Mouse (Mus musculus): ENCODE results near the gene Fam160a1. TPM values are rescaled to one million over a fixed set of nuclear protein-coding genes. Genes with fewer than 3 reads are reported as not detected.

Gene Fam160a1
- polyA plus RNA-seq, 1 experiment from 2014 or later = 7.5 TPM

DNA sequence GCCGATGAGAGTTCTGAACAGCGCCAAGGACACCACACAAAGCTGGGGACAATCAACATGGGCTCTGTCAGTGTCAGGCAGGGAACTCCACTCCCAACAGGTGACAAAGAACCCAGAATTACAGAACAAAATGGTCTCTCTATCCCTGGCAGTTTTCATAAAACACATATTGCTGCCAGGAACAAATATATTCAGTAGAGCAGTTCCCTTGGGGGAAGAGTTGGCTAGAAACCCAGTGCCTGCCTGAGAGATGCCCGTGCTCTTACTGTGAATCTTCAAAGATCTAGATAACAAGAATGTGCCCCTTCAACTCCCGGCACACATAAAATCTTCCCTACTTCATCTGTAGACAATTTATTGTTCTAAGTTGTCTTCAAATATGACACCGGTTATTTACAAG lies 133.5 kb downstream of the Fam160a1 start:
- WGBS = 82% methylated on average over 5 of the region's 5 CpGs
- no peaks in the 10 kb centered on the region for H3K27me3 ChIP-seq (ENCODE audit: control insufficient read depth, insufficient read depth, low read length)
- H3K9me3 ChIP-seq (replicated peaks; ENCODE audit: control insufficient read depth, low read length) = no peaks in the 10 kb centered on the region
- no peak overlapping the region for H3K9ac ChIP-seq (ENCODE audit: low read length)
- no peak overlapping the region for H3K4me3 ChIP-seq (replicated peaks; ENCODE audit: low read length)
- H3K4me2 ChIP-seq (ENCODE audit: low read depth, low read length) = no peak overlapping the region
- no peaks in the 10 kb centered on the region for H3K4me1 ChIP-seq (ENCODE audit: control insufficient read depth, insufficient read depth, low read length)
- no peak overlapping the region for H3K27ac ChIP-seq (ENCODE audit: low read length)
- H3K36me3 ChIP-seq (ENCODE audit: control insufficient read depth, insufficient read depth, low read length) = no peaks in the 10 kb centered on the region
- no peak for ATAC-seq (ENCODE audit: insufficient read depth, low FRiP score)

DNA sequence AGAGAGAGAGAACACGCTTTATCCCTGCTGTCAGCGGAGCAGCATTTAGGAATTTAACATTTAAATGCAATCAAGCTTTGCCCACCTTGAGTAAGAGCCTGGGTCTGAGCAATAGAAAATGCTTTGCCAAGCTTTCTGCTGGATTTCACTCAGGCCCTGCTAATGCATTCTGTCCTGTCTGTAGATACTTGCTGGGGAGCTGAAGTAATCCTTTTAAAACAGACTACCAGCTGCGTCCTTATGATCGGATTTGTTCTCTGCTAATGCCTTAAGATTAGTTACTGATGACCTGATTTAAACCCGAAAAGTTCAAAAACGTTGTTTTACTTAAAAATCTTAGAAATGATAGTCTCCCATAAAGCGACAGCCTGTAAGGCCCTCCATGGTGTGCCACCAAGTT lies 136.0 kb downstream of the Fam160a1 start:
- H3K4me1 ChIP-seq (ENCODE audit: control insufficient read depth, insufficient read depth, low read length) = no peaks in the 10 kb centered on the region
- H3K9ac ChIP-seq (ENCODE audit: low read length) = no peak overlapping the region
- H3K36me3 ChIP-seq (ENCODE audit: control insufficient read depth, insufficient read depth, low read length) = no peaks in the 10 kb centered on the region
- WGBS = 72% methylated on average over 7 of the region's 7 CpGs
- H3K4me2 ChIP-seq (ENCODE audit: low read depth, low read length) = no peak overlapping the region
- no peaks in the 10 kb centered on the region for H3K27me3 ChIP-seq (ENCODE audit: control insufficient read depth, insufficient read depth, low read length)
- H3K4me3 ChIP-seq (replicated peaks; ENCODE audit: low read length) = no peak overlapping the region
- H3K9me3 ChIP-seq (replicated peaks; ENCODE audit: control insufficient read depth, low read length) = no peaks in the 10 kb centered on the region
- no peak for ATAC-seq (ENCODE audit: insufficient read depth, low FRiP score)
- H3K27ac ChIP-seq (ENCODE audit: low read length) = no peak overlapping the region

DNA sequence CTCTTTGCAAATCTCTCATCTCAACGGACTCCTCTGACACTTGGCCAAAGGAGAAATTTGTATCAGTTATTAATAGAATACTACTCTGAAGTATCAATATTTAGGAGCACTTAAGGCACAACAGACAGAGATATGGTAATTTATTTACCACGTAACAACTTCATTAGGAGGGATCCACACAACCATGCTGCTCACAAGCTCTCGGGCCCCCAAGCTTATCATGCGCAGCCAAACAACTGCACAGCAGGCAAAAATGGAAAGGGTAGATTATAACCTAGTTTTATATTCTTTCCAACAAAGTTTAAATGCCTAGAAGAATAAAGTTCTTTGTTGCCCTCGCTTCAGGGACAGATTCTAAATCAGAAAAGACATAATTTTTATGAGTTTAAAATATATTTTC lies 137.1 kb downstream of the Fam160a1 start:
- H3K9me3 ChIP-seq (replicated peaks; ENCODE audit: control insufficient read depth, low read length) = no peaks in the 10 kb centered on the region
- H3K36me3 ChIP-seq (ENCODE audit: control insufficient read depth, insufficient read depth, low read length) = no peaks in the 10 kb centered on the region
- H3K9ac ChIP-seq (ENCODE audit: low read length) = no peak overlapping the region
- H3K4me3 ChIP-seq (replicated peaks; ENCODE audit: low read length) = no peak overlapping the region
- H3K4me2 ChIP-seq (ENCODE audit: low read depth, low read length) = no peak overlapping the region
- no peak for ATAC-seq (ENCODE audit: insufficient read depth, low FRiP score)
- no peak overlapping the region for H3K27ac ChIP-seq (ENCODE audit: low read length)
- H3K4me1 ChIP-seq (ENCODE audit: control insufficient read depth, insufficient read depth, low read length) = no peaks in the 10 kb centered on the region
- no peaks in the 10 kb centered on the region for H3K27me3 ChIP-seq (ENCODE audit: control insufficient read depth, insufficient read depth, low read length)
- WGBS = 87% methylated on average over 5 of the region's 5 CpGs

DNA sequence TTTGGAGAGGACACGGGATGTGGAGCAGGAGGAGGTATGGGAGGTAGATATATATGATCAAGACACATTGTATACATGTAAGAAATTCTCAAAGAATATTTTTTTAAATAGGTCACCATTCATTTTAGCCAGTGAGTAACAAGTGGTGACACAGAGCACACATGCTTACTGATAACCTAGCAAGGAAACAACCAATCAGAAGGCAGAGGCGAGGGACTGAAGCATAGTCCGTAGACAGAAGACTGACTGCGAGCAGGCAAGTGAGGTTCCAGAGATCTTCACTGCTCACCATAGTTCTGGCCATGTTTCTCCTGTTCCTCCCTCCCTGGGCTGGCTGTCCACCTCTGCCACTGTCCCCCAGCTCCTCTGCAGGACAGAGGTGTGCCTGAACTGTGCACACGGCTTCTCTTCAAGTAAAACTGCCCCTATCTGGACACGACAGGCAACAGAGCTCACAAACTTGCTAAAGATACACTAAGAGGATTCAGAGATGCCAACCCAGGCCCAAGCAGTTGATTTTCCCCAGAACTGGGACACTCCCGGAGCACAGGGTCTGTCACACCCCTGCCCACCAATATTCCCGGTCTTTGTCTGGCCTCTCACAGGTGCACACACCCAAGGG lies 137.7 kb downstream of the Fam160a1 start:
- ATAC-seq (ENCODE audit: insufficient read depth, low FRiP score) = no peak
- H3K9ac ChIP-seq (ENCODE audit: low read length) = no peak overlapping the region
- H3K27me3 ChIP-seq (ENCODE audit: control insufficient read depth, insufficient read depth, low read length) = no peaks in the 10 kb centered on the region
- no peak overlapping the region for H3K4me3 ChIP-seq (replicated peaks; ENCODE audit: low read length)
- H3K27ac ChIP-seq (ENCODE audit: low read length) = no peak overlapping the region
- no peaks in the 10 kb centered on the region for H3K9me3 ChIP-seq (replicated peaks; ENCODE audit: control insufficient read depth, low read length)
- H3K36me3 ChIP-seq (ENCODE audit: control insufficient read depth, insufficient read depth, low read length) = no peaks in the 10 kb centered on the region
- WGBS = 78% methylated on average over 8 of the region's 8 CpGs
- H3K4me2 ChIP-seq (ENCODE audit: low read depth, low read length) = no peak overlapping the region
- no peaks in the 10 kb centered on the region for H3K4me1 ChIP-seq (ENCODE audit: control insufficient read depth, insufficient read depth, low read length)

DNA sequence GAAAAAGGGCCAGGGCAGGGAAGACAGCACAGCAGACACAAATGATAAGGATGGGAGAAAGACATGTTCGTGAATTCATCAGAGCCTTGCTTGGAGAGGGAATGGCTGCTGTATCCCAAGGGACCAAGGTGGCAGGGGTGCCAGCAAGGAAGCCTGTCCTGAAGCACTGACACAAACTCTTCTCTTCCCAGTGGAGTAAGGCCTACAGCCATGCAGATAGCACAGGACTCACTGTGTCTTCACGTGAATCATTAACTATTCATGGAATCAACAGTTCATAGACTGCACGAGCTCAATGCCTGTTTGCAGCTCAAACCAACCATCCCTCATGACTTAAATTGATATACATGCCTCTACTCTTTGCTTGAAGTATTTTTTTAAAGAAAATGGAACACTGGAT lies 139.1 kb downstream of the Fam160a1 start:
- H3K4me3 ChIP-seq (replicated peaks; ENCODE audit: low read length) = no peak overlapping the region
- H3K9ac ChIP-seq (ENCODE audit: low read length) = no peak overlapping the region
- H3K4me2 ChIP-seq (ENCODE audit: low read depth, low read length) = no peak overlapping the region
- ATAC-seq (ENCODE audit: insufficient read depth, low FRiP score) = no peak
- no peaks in the 10 kb centered on the region for H3K27me3 ChIP-seq (ENCODE audit: control insufficient read depth, insufficient read depth, low read length)
- no peaks in the 10 kb centered on the region for H3K36me3 ChIP-seq (ENCODE audit: control insufficient read depth, insufficient read depth, low read length)
- H3K4me1 ChIP-seq (ENCODE audit: control insufficient read depth, insufficient read depth, low read length) = no peaks in the 10 kb centered on the region
- 64% methylated on average over 3 of the region's 3 CpGs for WGBS
- H3K9me3 ChIP-seq (replicated peaks; ENCODE audit: control insufficient read depth, low read length) = no peaks in the 10 kb centered on the region
- H3K27ac ChIP-seq (ENCODE audit: low read length) = no peak overlapping the region

DNA sequence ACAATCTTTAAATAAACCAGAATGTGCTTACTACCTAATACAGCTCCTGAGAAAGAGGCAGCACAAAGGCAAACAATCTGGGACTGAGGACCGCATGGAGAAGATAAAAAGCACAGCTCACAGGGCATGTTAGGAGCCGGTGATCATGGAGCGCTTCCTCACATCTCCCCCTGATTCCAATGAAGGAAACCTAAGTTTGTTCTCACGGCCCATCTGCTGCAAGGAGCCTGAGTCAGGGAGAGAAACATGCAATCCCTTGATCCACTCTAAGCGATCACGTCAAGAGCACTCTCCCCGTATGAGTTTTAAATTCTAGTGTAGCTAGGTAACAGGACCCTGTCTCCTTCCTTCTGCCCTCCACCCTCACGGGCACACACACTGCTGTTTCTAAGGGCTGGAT lies 140.0 kb downstream of the Fam160a1 start:
- H3K9ac ChIP-seq (ENCODE audit: low read length) = no peak overlapping the region
- no peaks in the 10 kb centered on the region for H3K4me1 ChIP-seq (ENCODE audit: control insufficient read depth, insufficient read depth, low read length)
- H3K27me3 ChIP-seq (ENCODE audit: control insufficient read depth, insufficient read depth, low read length) = no peaks in the 10 kb centered on the region
- no peaks in the 10 kb centered on the region for H3K36me3 ChIP-seq (ENCODE audit: control insufficient read depth, insufficient read depth, low read length)
- no peak for ATAC-seq (ENCODE audit: insufficient read depth, low FRiP score)
- no peak overlapping the region for H3K27ac ChIP-seq (ENCODE audit: low read length)
- no peaks in the 10 kb centered on the region for H3K9me3 ChIP-seq (replicated peaks; ENCODE audit: control insufficient read depth, low read length)
- H3K4me2 ChIP-seq (ENCODE audit: low read depth, low read length) = no peak overlapping the region
- WGBS = 63% methylated on average over 8 of the region's 8 CpGs
- no peak overlapping the region for H3K4me3 ChIP-seq (replicated peaks; ENCODE audit: low read length)

DNA sequence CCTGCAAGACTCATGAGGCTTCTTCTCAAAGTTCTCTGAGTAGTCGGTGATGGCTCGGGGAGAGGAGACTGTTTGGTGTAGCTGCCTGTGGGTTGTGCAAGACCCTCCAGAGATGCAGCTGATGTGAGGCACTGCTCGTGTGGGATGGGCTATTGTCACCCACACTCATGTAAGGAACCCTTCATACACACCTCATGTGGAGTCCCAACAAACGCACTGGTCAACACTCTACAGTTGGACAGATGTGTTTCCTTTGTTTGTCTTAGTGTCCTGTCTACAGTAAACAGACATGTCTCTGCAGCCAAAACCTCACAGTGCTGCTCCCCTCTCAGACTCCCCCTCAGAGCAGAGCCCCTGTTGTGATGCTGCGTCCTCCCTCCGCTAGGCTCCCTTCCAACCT lies 147.2 kb downstream of the Fam160a1 start:
- no peaks in the 10 kb centered on the region for H3K9me3 ChIP-seq (replicated peaks; ENCODE audit: control insufficient read depth, low read length)
- no peak overlapping the region for H3K4me2 ChIP-seq (ENCODE audit: low read depth, low read length)
- H3K9ac ChIP-seq (ENCODE audit: low read length) = no peak overlapping the region
- no peaks in the 10 kb centered on the region for H3K4me1 ChIP-seq (ENCODE audit: control insufficient read depth, insufficient read depth, low read length)
- H3K27me3 ChIP-seq (ENCODE audit: control insufficient read depth, insufficient read depth, low read length) = no peaks in the 10 kb centered on the region
- WGBS = 83% methylated on average over 6 of the region's 6 CpGs
- H3K4me3 ChIP-seq (replicated peaks; ENCODE audit: low read length) = no peak overlapping the region
- no peak overlapping the region for H3K27ac ChIP-seq (ENCODE audit: low read length)
- no peaks in the 10 kb centered on the region for H3K36me3 ChIP-seq (ENCODE audit: control insufficient read depth, insufficient read depth, low read length)
- ATAC-seq (ENCODE audit: insufficient read depth, low FRiP score) = no peak

DNA sequence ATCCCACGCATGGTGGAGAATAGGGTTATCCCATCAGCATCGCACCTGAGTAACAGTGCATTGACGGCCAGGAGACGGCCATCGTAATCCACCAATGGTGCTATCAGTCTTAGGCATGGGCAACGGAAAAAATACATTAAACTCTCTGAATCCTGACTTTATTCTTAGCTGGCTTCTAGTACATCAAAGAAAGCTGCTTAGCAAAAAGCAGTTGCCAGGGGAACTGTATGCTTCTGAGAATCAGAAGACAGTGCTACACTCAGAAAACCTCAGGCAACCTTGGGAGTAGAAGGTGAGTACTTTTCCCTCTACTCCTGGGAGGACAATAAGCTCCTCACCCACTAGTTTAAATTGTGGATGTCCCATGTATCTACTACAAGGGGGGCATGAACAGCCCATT lies 149.4 kb downstream of the Fam160a1 start:
- no peak overlapping the region for H3K27ac ChIP-seq (ENCODE audit: low read length)
- H3K27me3 ChIP-seq (ENCODE audit: control insufficient read depth, insufficient read depth, low read length) = no peaks in the 10 kb centered on the region
- no peak overlapping the region for H3K4me3 ChIP-seq (replicated peaks; ENCODE audit: low read length)
- no peaks in the 10 kb centered on the region for H3K36me3 ChIP-seq (ENCODE audit: control insufficient read depth, insufficient read depth, low read length)
- no peak overlapping the region for H3K9ac ChIP-seq (ENCODE audit: low read length)
- WGBS = 88% methylated on average over 6 of the region's 6 CpGs
- no peak for ATAC-seq (ENCODE audit: insufficient read depth, low FRiP score)
- no peaks in the 10 kb centered on the region for H3K4me1 ChIP-seq (ENCODE audit: control insufficient read depth, insufficient read depth, low read length)
- no peaks in the 10 kb centered on the region for H3K9me3 ChIP-seq (replicated peaks; ENCODE audit: control insufficient read depth, low read length)
- no peak overlapping the region for H3K4me2 ChIP-seq (ENCODE audit: low read depth, low read length)

DNA sequence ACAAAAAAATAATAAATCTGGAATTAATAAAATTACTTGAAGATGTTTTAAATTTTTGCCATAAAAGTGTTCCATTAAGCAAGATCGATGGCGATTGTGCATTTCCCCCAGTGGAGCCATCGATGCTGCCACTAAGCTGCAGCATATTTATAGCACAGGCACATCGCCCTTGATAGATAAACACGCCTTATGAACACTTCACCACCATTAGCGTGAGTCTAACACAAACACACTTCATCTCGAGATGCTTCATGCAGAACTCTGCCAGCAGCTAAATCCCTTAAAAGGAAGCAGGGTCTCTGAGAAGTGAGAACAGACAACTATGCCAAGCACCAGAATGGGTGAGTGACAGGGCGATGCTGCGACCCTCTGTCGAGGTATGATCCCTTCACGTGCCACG lies 150.4 kb downstream of the Fam160a1 start:
- no peaks in the 10 kb centered on the region for H3K4me1 ChIP-seq (ENCODE audit: control insufficient read depth, insufficient read depth, low read length)
- no peak overlapping the region for H3K4me3 ChIP-seq (replicated peaks; ENCODE audit: low read length)
- H3K27me3 ChIP-seq (ENCODE audit: control insufficient read depth, insufficient read depth, low read length) = no peaks in the 10 kb centered on the region
- H3K36me3 ChIP-seq (ENCODE audit: control insufficient read depth, insufficient read depth, low read length) = no peaks in the 10 kb centered on the region
- no peak for ATAC-seq (ENCODE audit: insufficient read depth, low FRiP score)
- H3K4me2 ChIP-seq (ENCODE audit: low read depth, low read length) = no peak overlapping the region
- no peak overlapping the region for H3K9ac ChIP-seq (ENCODE audit: low read length)
- no peak overlapping the region for H3K27ac ChIP-seq (ENCODE audit: low read length)
- no peaks in the 10 kb centered on the region for H3K9me3 ChIP-seq (replicated peaks; ENCODE audit: control insufficient read depth, low read length)
- WGBS = 56% methylated on average over 12 of the region's 12 CpGs

DNA sequence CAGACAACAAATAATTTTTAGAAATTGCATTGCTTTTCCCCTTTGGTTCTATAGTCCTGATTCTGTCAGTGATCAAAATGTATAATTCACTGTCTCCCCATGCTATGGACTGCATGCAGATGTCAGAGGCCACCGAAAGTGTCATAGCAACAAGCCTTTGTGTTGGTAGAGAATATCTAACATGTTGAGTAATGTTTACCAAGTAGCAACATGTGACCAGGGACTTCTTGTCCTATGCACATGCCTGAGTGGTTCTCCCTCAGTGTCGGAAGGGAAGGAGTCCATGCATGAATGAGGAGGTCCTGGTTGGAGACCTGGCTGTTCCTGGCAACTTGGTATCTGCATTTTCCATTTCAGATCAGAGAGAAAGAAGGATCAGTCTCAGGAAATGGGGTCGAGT lies 150.9 kb downstream of the Fam160a1 start:
- ATAC-seq (ENCODE audit: insufficient read depth, low FRiP score) = no peak
- Histone ChIP-seq H3K9me3 (replicated peaks; ENCODE audit: control insufficient read depth, low read length) (no peaks in the 10 kb centered on the region), H3K4me2 (ENCODE audit: low read depth, low read length) (no peak overlapping the region), H3K9ac (ENCODE audit: low read length) (no peak overlapping the region), H3K27me3 (ENCODE audit: control insufficient read depth, insufficient read depth, low read length) (no peaks in the 10 kb centered on the region), H3K4me3 (replicated peaks; ENCODE audit: low read length) (no peak overlapping the region), H3K36me3 (ENCODE audit: control insufficient read depth, insufficient read depth, low read length) (no peaks in the 10 kb centered on the region), H3K4me1 (ENCODE audit: control insufficient read depth, insufficient read depth, low read length) (no peaks in the 10 kb centered on the region), H3K27ac (ENCODE audit: low read length) (no peak overlapping the region)
- 59% methylated on average over 3 of the region's 3 CpGs for WGBS
